Mouse (Mus musculus): ENCODE results near the gene Gnptab. TPM values are rescaled to one million over a fixed set of nuclear protein-coding genes. Genes with fewer than 3 reads are reported as not detected.

Gnptab gene
- polyA plus RNA-seq (2012; fragmentation: generic; extraction: Trizol): 7.5 TPM
- long read RNA-seq, experiment 1, partial matches to known transcripts: 0 of 3 reads
- long read RNA-seq, experiment 1, other reads (novel, unspliced or antisense): 3 of 3 reads
- long read RNA-seq, experiment 2, full-length matches to known transcripts: 29 of 53 reads
- long read RNA-seq, experiment 2, partial matches to known transcripts: 11 of 53 reads
- long read RNA-seq, experiment 2, other reads (novel, unspliced or antisense): 13 of 53 reads

GRCm38 (mm10) chr10:88379013-88379885 is at the start of gene Gnptab, which contains the start of gene Dram1:
Gene Gnptab (plus strand): TSS chr10:88379132.
Gene Dram1 (minus strand): TSS chr10:88379080.
- Histone ChIP-seq H3K79me3 (ENCODE audit: low read depth) (peaks cover 29% of the 10 kb centered on the region), H3K27me3 (ENCODE audit: control insufficient read depth, insufficient read depth, insufficient read length) (no peaks in the 10 kb centered on the region), H3K79me2 (ENCODE audit: control insufficient read depth, insufficient read depth) (peaks cover 49% of the 10 kb centered on the region), H3K36me3 (ENCODE audit: control insufficient read depth, insufficient read depth) (no peaks in the 10 kb centered on the region), H3ac (ENCODE audit: control insufficient read depth, insufficient read length, low read depth) (peak within 1 kb of the TSS; percentile 65), H3K4me3 (ENCODE audit: insufficient read depth, poor library complexity, severe bottlenecking) (peak within 1 kb of the TSS; percentile 86)
- TF ChIP-seq FOSL1 (IDR thresholded peaks at IDR 0.05; ENCODE audit: insufficient read depth, low read length, poor library complexity, severe bottlenecking): no peak
- TF ChIP-seq CTCF (IDR thresholded peaks at IDR 0.05; ENCODE audit: control insufficient read depth, insufficient read depth, insufficient read length): peak; percentile 100
- peak; percentile 51 for TF ChIP-seq MAX (IDR thresholded peaks at IDR 0.05)

- Histone ChIP-seq H3K4me3 (ENCODE audit: insufficient read depth, poor library complexity, severe bottlenecking) (no peak overlapping the region), H3K36me3 (ENCODE audit: control insufficient read depth, insufficient read depth) (no peaks in the 10 kb centered on the region), H3K79me3 (ENCODE audit: low read depth) (no peaks in the 10 kb centered on the region), H3K79me2 (ENCODE audit: control insufficient read depth, insufficient read depth) (no peaks in the 10 kb centered on the region), H3K27me3 (ENCODE audit: control insufficient read depth, insufficient read depth, insufficient read length) (no peaks in the 10 kb centered on the region), H3ac (ENCODE audit: control insufficient read depth, insufficient read length, low read depth) (no peak overlapping the region)
- TF ChIP-seq USF1 (IDR thresholded peaks at IDR 0.05; ENCODE audit: low read depth): no peak
- TF ChIP-seq CEBPB (IDR thresholded peaks at IDR 0.05; ENCODE audit: low read depth): no peak
- no peak for TF ChIP-seq MYOD1 (IDR thresholded peaks at IDR 0.05; ENCODE audit: control insufficient read depth, insufficient read length, low read depth)
These were observed 48.2 kb upstream of the Gnptab start for GRCm38 (mm10) chr10:88330695-88331094.

GRCm38 (mm10) chr10:88340660-88341059 is 38.3 kb upstream of the Gnptab start:
- Histone ChIP-seq H3K79me2 (ENCODE audit: control insufficient read depth, insufficient read depth) (no peaks in the 10 kb centered on the region), H3K36me3 (ENCODE audit: control insufficient read depth, insufficient read depth) (no peaks in the 10 kb centered on the region), H3K79me3 (ENCODE audit: low read depth) (no peaks in the 10 kb centered on the region), H3K4me3 (ENCODE audit: insufficient read depth, poor library complexity, severe bottlenecking) (no peak overlapping the region), H3ac (ENCODE audit: control insufficient read depth, insufficient read length, low read depth) (no peak overlapping the region), H3K27me3 (ENCODE audit: control insufficient read depth, insufficient read depth, insufficient read length) (no peaks in the 10 kb centered on the region)
- TF ChIP-seq MYOD1 (IDR thresholded peaks at IDR 0.05; ENCODE audit: control insufficient read depth, insufficient read length, low read depth) (no peak), USF1 (IDR thresholded peaks at IDR 0.05; ENCODE audit: low read depth) (no peak), FOSL1 (IDR thresholded peaks at IDR 0.05; ENCODE audit: insufficient read depth, low read length, poor library complexity, severe bottlenecking) (no peak), MAX (IDR thresholded peaks at IDR 0.05) (no peak), CEBPB (IDR thresholded peaks at IDR 0.05; ENCODE audit: low read depth) (no peak), CTCF (IDR thresholded peaks at IDR 0.05; ENCODE audit: control insufficient read depth, insufficient read depth, insufficient read length) (no peak), MYOG (IDR thresholded peaks at IDR 0.05; ENCODE audit: control insufficient read depth, extremely low read depth, insufficient read length) (no peak)

GRCm38 (mm10) chr10:88341368-88341767 is 37.6 kb upstream of the Gnptab start:
- no peak overlapping the region for H3K4me3 ChIP-seq (ENCODE audit: insufficient read depth, poor library complexity, severe bottlenecking)
- no peak overlapping the region for H3ac ChIP-seq (ENCODE audit: control insufficient read depth, insufficient read length, low read depth)
- TF ChIP-seq USF1 (IDR thresholded peaks at IDR 0.05; ENCODE audit: low read depth): no peak
- no peak for TF ChIP-seq FOSL1 (IDR thresholded peaks at IDR 0.05; ENCODE audit: insufficient read depth, low read length, poor library complexity, severe bottlenecking)
- no peak for TF ChIP-seq MAX (IDR thresholded peaks at IDR 0.05)
- TF ChIP-seq MYOG (IDR thresholded peaks at IDR 0.05; ENCODE audit: control insufficient read depth, extremely low read depth, insufficient read length): no peak
- no peak for TF ChIP-seq CEBPB (IDR thresholded peaks at IDR 0.05; ENCODE audit: low read depth)
- no peak for TF ChIP-seq CTCF (IDR thresholded peaks at IDR 0.05; ENCODE audit: control insufficient read depth, insufficient read depth, insufficient read length)
- no peak for TF ChIP-seq MYOD1 (IDR thresholded peaks at IDR 0.05; ENCODE audit: control insufficient read depth, insufficient read length, low read depth)
- no peaks in the 10 kb centered on the region for H3K79me2 ChIP-seq (ENCODE audit: control insufficient read depth, insufficient read depth)
- no peaks in the 10 kb centered on the region for H3K27me3 ChIP-seq (ENCODE audit: control insufficient read depth, insufficient read depth, insufficient read length)
- H3K36me3 ChIP-seq (ENCODE audit: control insufficient read depth, insufficient read depth): no peaks in the 10 kb centered on the region
- H3K79me3 ChIP-seq (ENCODE audit: low read depth): no peaks in the 10 kb centered on the region

GRCm38 (mm10) chr10:88345899-88346401 is 33.0 kb upstream of the Gnptab start:
- Histone ChIP-seq H3K27me3 (ENCODE audit: control insufficient read depth, insufficient read depth, insufficient read length) (no peaks in the 10 kb centered on the region), H3K36me3 (ENCODE audit: control insufficient read depth, insufficient read depth) (no peaks in the 10 kb centered on the region), H3K4me3 (ENCODE audit: insufficient read depth, poor library complexity, severe bottlenecking) (no peak overlapping the region), H3ac (ENCODE audit: control insufficient read depth, insufficient read length, low read depth) (no peak overlapping the region), H3K79me2 (ENCODE audit: control insufficient read depth, insufficient read depth) (no peaks in the 10 kb centered on the region), H3K79me3 (ENCODE audit: low read depth) (no peaks in the 10 kb centered on the region)
- no peak for TF ChIP-seq MYOD1 (IDR thresholded peaks at IDR 0.05; ENCODE audit: control insufficient read depth, insufficient read length, low read depth)
- TF ChIP-seq MYOG (IDR thresholded peaks at IDR 0.05; ENCODE audit: control insufficient read depth, extremely low read depth, insufficient read length): no peak
- TF ChIP-seq USF1 (IDR thresholded peaks at IDR 0.05; ENCODE audit: low read depth): no peak
- TF ChIP-seq CEBPB (IDR thresholded peaks at IDR 0.05; ENCODE audit: low read depth): no peak
- no peak for TF ChIP-seq MAX (IDR thresholded peaks at IDR 0.05)
- no peak for TF ChIP-seq CTCF (IDR thresholded peaks at IDR 0.05; ENCODE audit: control insufficient read depth, insufficient read depth, insufficient read length)
